Mouse (Mus musculus): ENCODE data around the gene Vmn1r27.

Vmn1r27 gene

GRCm38 (mm10) chr6:58218721-58219120 lies at the start of gene Vmn1r27:
TSS of gene Vmn1r27 (minus strand) at chr6:58218821.
- DNase-seq (ENCODE audit: low spot score), result no peak

GRCm38 (mm10) chr6:58261737-58262136 lies 43.1 kb upstream of the Vmn1r27 start, which contains the start of gene Vmn1r28:
TSS of gene Vmn1r28 (plus strand) at chr6:58262037.
- no peak for DNase-seq (ENCODE audit: low spot score)

- DNase-seq (ENCODE audit: low spot score), result no peak
These were observed 2.5 kb downstream of the Vmn1r27 start for GRCm38 (mm10) chr6:58216119-58216518.
